Mouse (Mus musculus) midbrain, embryonic 11.5 days (tissue): ENCODE data around the gene Oas1h. TPM values are rescaled to one million over a fixed set of nuclear protein-coding genes. Genes with fewer than 3 reads are reported as not detected.
"Not testable (repeated sequence)": the region's sequence is repeated elsewhere in the genome, so short reads cannot be mapped to it uniquely, and the experiment has no call there.

ENCODE experiments used
- ATAC-seq: fragments of 200-750 bp; cut with Nextera tagmentation; 2 replicates; pipeline ENCODE4 v1.8.0; 2017; ENCODE audit warnings: moderate TSS enrichment, moderate library complexity; ENCODE audit not compliant: low FRiP score
- DNase-seq: peaks from one replicate; pipeline ENCODE4 v3.0.0; 2015; ENCODE audit warnings: low spot score; ENCODE audit errors: missing footprints
- H3K27ac ChIP-seq: fragments of 300-500 bp; sonication (generic); 2 replicates; pipeline ENCODE4 v1.5.1; 2014; ENCODE audit warnings: low read depth, low read length
- H3K27me3 ChIP-seq: fragments of 300-500 bp; sonication (generic); 2 replicates; pipeline ENCODE4 v1.6.1; 2014; ENCODE audit warnings: mild to moderate bottlenecking, low read length, moderate library complexity, mixed read lengths; ENCODE audit not compliant: control insufficient read depth, insufficient read depth
- H3K36me3 ChIP-seq: fragments of 300-500 bp; sonication (generic); 2 replicates; pipeline ENCODE4 v1.6.1; 2014; ENCODE audit warnings: mild to moderate bottlenecking, low read length, moderate library complexity, mixed read lengths; ENCODE audit not compliant: control insufficient read depth, insufficient read depth
- H3K4me1 ChIP-seq: fragments of 300-500 bp; sonication (generic); 2 replicates; pipeline ENCODE4 v1.6.1; 2014; ENCODE audit warnings: low read length; ENCODE audit not compliant: control insufficient read depth, insufficient read depth
- H3K4me2 ChIP-seq: fragments of 300-500 bp; sonication (generic); 2 replicates; pipeline ENCODE4 v1.6.1; 2014; ENCODE audit warnings: mild to moderate bottlenecking, moderate library complexity
- H3K4me3 ChIP-seq: fragments of 300-500 bp; sonication (generic); 2 replicates; pipeline ENCODE4 v1.5.1; 2014; ENCODE audit warnings: low read depth, low read length
- H3K9ac ChIP-seq: fragments of 300-500 bp; sonication (generic); 2 replicates; pipeline ENCODE4 v1.6.1; 2014; ENCODE audit warnings: low read length
- H3K9me3 ChIP-seq: fragments of 300-500 bp; sonication (generic); 2 replicates; pipeline ENCODE4 v1.6.1; 2016; ENCODE audit warnings: low read length; ENCODE audit not compliant: control insufficient read depth
- WGBS: fragments of 180-500 bp; shearing (Covaris S2); extraction: QIAGEN DNeasy Blood & Tissue Kit; methylation state at CpG from one replicate; pipeline ENCODE4 v1.1.7; 2014; 5-methylcytosine and 5-hydroxymethylcytosine counted together
- polyA plus RNA-seq: library from polyadenylated mRNA; unstranded; fragments of >200 nt; fragmentation: Nextera tagmentation; extraction: Ambion mirVana; gene quantifications from 2 replicates; pipeline ENCODE4 v1.2.1, GENCODE M21; 2014

Gene Oas1h
- polyA plus RNA-seq, 1 experiment from 2014 or later, result not detected

- not testable (repeated sequence) for H3K4me2 ChIP-seq, H3K36me3 ChIP-seq, DNase-seq, H3K9ac ChIP-seq, ATAC-seq, H3K4me1 ChIP-seq, H3K27me3 ChIP-seq, H3K9me3 ChIP-seq, H3K4me3 ChIP-seq, H3K27ac ChIP-seq
- 86% methylated on average over 2 of the region's 2 CpGs for WGBS
Observed at GRCm38 (mm10) chr5:120891566-120892242, 30.5 kb downstream of the Oas1h start.

GRCm38 (mm10) chr5:120892243-120892660 is 31.0 kb downstream of the Oas1h start:
- DNase-seq, result no peak
- H3K9ac ChIP-seq, result no peak overlapping the region
- no peaks in the 10 kb centered on the region for H3K4me1 ChIP-seq
- ATAC-seq, result no peak
- 70% methylated on average over 2 of the region's 2 CpGs for WGBS
- H3K4me2 ChIP-seq, result no peak overlapping the region
- no peaks in the 10 kb centered on the region for H3K36me3 ChIP-seq
- H3K9me3 ChIP-seq, result no peaks in the 10 kb centered on the region
- no peaks in the 10 kb centered on the region for H3K27me3 ChIP-seq
- H3K27ac ChIP-seq, result no peak overlapping the region
- no peak overlapping the region for H3K4me3 ChIP-seq

- H3K36me3 ChIP-seq, H3K27ac ChIP-seq, H3K4me2 ChIP-seq, H3K9ac ChIP-seq, H3K27me3 ChIP-seq, H3K4me1 ChIP-seq, ATAC-seq, DNase-seq, H3K4me3 ChIP-seq, H3K9me3 ChIP-seq: not testable (repeated sequence)
- 90% methylated on average over 4 of the region's 4 CpGs for WGBS
Observed at GRCm38 (mm10) chr5:120893866-120894265, 32.6 kb downstream of the Oas1h start.

- H3K4me3 ChIP-seq, H3K4me1 ChIP-seq, ATAC-seq, H3K9ac ChIP-seq, H3K27ac ChIP-seq, H3K36me3 ChIP-seq, H3K27me3 ChIP-seq, H3K9me3 ChIP-seq, DNase-seq, H3K4me2 ChIP-seq: not testable (repeated sequence)
- 84% methylated on average over 2 of the region's 2 CpGs for WGBS
Observed at GRCm38 (mm10) chr5:120894692-120895091, 33.5 kb downstream of the Oas1h start.

GRCm38 (mm10) chr5:120895231-120895900 is 34.1 kb downstream of the Oas1h start:
- ATAC-seq (no peak), DNase-seq (no peak)
- H3K4me2 ChIP-seq, result no peak overlapping the region
- H3K27ac ChIP-seq, result no peak overlapping the region
- no peak overlapping the region for H3K9ac ChIP-seq
- H3K36me3 ChIP-seq, result no peaks in the 10 kb centered on the region
- H3K4me1 ChIP-seq, result no peaks in the 10 kb centered on the region
- H3K27me3 ChIP-seq, result no peaks in the 10 kb centered on the region
- no peak overlapping the region for H3K4me3 ChIP-seq
- WGBS, result 87% methylated on average over 11 of the region's 11 CpGs
- no peaks in the 10 kb centered on the region for H3K9me3 ChIP-seq

GRCm38 (mm10) chr5:120898307-120898706 is 37.1 kb downstream of the Oas1h start:
- H3K27ac ChIP-seq, result no peak overlapping the region
- no peak overlapping the region for H3K9ac ChIP-seq
- no peak for DNase-seq
- H3K4me3 ChIP-seq, result no peak overlapping the region
- H3K27me3 ChIP-seq, result no peaks in the 10 kb centered on the region
- ATAC-seq, result no peak
- no peaks in the 10 kb centered on the region for H3K36me3 ChIP-seq
- 90% methylated on average over 6 of the region's 6 CpGs for WGBS
- H3K4me1 ChIP-seq, result no peaks in the 10 kb centered on the region
- no peak overlapping the region for H3K4me2 ChIP-seq
- H3K9me3 ChIP-seq, result no peaks in the 10 kb centered on the region

- H3K27ac ChIP-seq, result no peak overlapping the region
- H3K36me3 ChIP-seq, result no peaks in the 10 kb centered on the region
- H3K9me3 ChIP-seq, result no peaks in the 10 kb centered on the region
- no peaks in the 10 kb centered on the region for H3K4me1 ChIP-seq
- H3K9ac ChIP-seq, result no peak overlapping the region
- no peak overlapping the region for H3K4me2 ChIP-seq
- no peaks in the 10 kb centered on the region for H3K27me3 ChIP-seq
- no peak overlapping the region for H3K4me3 ChIP-seq
- no peak for DNase-seq
- ATAC-seq, result no peak
Observed at GRCm38 (mm10) chr5:120898726-120899125, 37.5 kb downstream of the Oas1h start.

GRCm38 (mm10) chr5:120900666-120901065 is 39.4 kb downstream of the Oas1h start:
- H3K9me3 ChIP-seq, result no peaks in the 10 kb centered on the region
- DNase-seq (no peak), ATAC-seq (no peak)
- H3K4me2 ChIP-seq, result no peak overlapping the region
- H3K27ac ChIP-seq, result no peak overlapping the region
- WGBS, result 47% methylated on average over 1 of the region's 1 CpGs
- no peaks in the 10 kb centered on the region for H3K36me3 ChIP-seq
- H3K4me1 ChIP-seq, result no peaks in the 10 kb centered on the region
- no peak overlapping the region for H3K4me3 ChIP-seq
- no peak overlapping the region for H3K9ac ChIP-seq
- no peaks in the 10 kb centered on the region for H3K27me3 ChIP-seq

- Histone ChIP-seq H3K9me3 (no peaks in the 10 kb centered on the region), H3K4me3 (no peak overlapping the region), H3K36me3 (no peaks in the 10 kb centered on the region), H3K27me3 (no peaks in the 10 kb centered on the region), H3K27ac (no peak overlapping the region), H3K4me1 (no peaks in the 10 kb centered on the region), H3K9ac (no peak overlapping the region), H3K4me2 (no peak overlapping the region)
- 92% methylated on average over 5 of the region's 5 CpGs for WGBS
- DNase-seq (no peak), ATAC-seq (no peak)
Observed at GRCm38 (mm10) chr5:120902056-120902455, 40.8 kb downstream of the Oas1h start.
